Mouse (Mus musculus) A20 (cell line): ENCODE data around the gene Scgb2b11.
"Not testable (repeated sequence)": the region's sequence is repeated elsewhere in the genome, so short reads cannot be mapped to it uniquely, and the experiment has no call there.

Experiments
- DNase-seq: peaks from one replicate; pipeline ENCODE4 v3.0.0-alpha.2; 2011; ENCODE audit warnings: low read depth, low spot score

Gene Scgb2b11

DNA sequence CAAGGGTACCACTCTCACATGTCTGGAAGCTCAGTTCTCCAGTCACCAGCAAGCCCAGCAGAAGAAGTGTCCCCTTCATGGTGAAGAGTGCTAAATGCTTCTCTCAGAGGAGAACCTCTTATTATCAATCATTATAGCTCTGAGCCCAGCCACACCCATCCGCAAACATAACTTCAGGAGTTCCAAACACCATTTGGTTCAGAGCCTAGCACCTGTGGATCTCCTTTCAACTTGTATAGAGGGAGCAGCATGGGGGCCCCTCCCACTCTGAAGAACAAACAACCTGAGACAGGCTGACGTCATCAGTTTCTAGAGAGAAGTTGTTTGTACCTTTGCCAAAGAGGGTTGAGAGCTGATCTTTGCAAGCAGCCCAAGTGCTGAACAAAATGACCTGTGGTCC is at the start of gene Scgb2b11:
TSS of gene Scgb2b11 (minus strand) at position 101 of the 400 bp plus-strand sequence.
- DNase-seq, result not testable (repeated sequence)

DNA sequence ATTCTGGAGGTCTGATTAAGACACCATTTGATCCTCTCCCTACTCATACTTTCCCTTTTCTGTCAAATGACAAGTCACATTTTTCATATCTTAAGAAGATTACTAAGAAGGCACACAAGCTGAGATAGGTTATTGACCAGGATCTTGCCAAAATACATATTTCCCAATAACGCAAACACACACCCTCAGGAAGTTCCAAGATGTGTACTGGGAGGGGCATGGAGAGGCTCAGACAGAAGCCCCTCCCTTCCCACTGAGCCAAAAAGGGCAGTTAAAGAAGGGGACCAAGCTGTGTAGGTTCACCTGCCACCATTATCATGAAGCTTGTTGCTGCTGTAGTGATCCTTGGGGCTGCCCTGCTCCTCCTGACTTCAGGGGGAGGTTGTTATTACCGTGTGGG is 11.6 kb upstream of the Scgb2b11 start, which contains the start of gene Scgb1b11:
TSS of gene Scgb1b11 (plus strand) at position 301 of the 400 bp plus-strand sequence.
- DNase-seq, result not testable (repeated sequence)
